Mouse (Mus musculus): ENCODE measurements around the gene Obscn. TPM values are rescaled to one million over a fixed set of nuclear protein-coding genes. Genes with fewer than 3 reads are reported as not detected.

Gene Obscn
- total and polyA plus RNA-seq, 3 experiments, result 0.09 to 0.13 (median 0.13) TPM

DNA sequence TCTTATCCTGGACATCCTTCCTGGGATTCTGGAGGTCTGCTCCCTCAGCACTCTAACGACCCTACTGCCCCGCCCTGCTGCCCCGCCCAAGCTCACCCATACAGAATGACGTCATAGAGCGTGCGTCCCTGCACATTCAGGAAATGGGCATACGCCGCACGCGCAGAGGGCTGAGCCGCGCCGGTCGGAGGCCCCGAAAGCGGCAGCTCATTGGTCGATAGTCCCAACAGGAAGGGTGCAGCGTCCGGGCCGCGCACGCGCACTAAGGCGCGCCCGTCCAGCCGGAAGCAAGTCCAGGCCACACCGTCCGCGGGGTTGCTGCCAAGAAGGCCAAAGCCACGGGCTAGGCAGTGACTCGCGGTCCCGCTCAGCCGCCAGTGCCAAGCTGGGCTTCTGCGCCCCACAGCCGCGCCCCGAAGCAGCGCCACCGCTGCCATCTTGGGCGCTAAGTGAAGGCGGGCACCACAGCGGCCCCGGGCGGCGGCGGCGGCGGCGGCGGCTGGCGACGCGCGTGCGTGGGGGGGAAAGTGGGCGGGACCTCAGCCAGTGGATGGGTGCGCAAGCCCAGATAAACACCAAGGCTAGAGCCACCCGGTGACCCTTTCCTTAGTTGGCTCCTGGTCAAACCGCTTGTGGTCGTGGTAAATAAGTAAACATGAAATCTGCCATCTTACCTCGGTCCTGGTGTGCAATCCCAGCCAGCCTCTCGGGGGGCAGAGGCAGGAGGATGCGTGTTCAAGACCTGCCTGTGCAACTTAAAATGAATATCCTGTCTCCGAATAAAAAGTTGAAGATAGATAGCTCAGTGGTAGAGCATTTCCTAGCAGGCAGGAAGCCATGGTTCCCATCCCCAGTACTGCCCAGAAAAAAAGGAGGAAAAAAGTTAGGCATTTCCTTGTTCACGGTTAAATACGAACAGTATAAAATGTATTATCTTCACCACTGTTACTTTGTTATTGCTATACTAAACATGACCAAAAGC lies 27.3 kb upstream of the Obscn start, which contains the start of gene Iba57:
TSS of gene Iba57 (minus strand) at position 485 of the 982 bp plus-strand sequence.
- DNase-seq (ENCODE audit: extremely low read depth), result peak; percentile 99
- no peaks in the 10 kb centered on the region for H3K9me3 ChIP-seq (replicated peaks; ENCODE audit: low read length)
- peaks cover 0 to 6% of the 10 kb centered on the region in 2 experiments for H3K36me3 ChIP-seq (replicated peaks in 1 of 2; ENCODE audit: control insufficient read depth in 1 of 2, insufficient read depth in 1 of 2, low read length in 1 of 2)
- H3K27me3 ChIP-seq (replicated peaks), result no peaks in the 10 kb centered on the region
- peak within 1 kb of the TSS; percentile 63 to 84 (median 67) for H3K4me3 ChIP-seq (replicated peaks in 1 of 3; ENCODE audit: low read depth in 2 of 3, low read length in 2 of 3, poor library complexity in 1 of 3)
- peak within 1 kb of the TSS; percentile 87 for H3K4me2 ChIP-seq (ENCODE audit: insufficient read depth, low read depth, poor library complexity, severe bottlenecking)
- peak within 1 kb of the TSS; percentile 95 for H3K27ac ChIP-seq (ENCODE audit: insufficient read depth, low read depth)
- peak within 1 kb of the TSS; percentile 82 for H3K9ac ChIP-seq (ENCODE audit: insufficient read depth, low read depth)
- no peaks in the 10 kb centered on the region for H3K79me2 ChIP-seq (replicated peaks; ENCODE audit: control insufficient read depth, extremely low read depth, insufficient read depth, poor library complexity, severe bottlenecking)
- H3K4me1 ChIP-seq (ENCODE audit: control insufficient read depth in 1 of 2, insufficient read depth in 2 of 2), result peaks cover 29 to 53% of the 10 kb centered on the region in 2 experiments
- in situ Hi-C loops (cut with MboI; ENCODE audit: low pct_ligation_motif_present, low pct_unique_long_range_greater_than_20kb, low sequenced_read_pairs) (no loop called here), dilution Hi-C loops (cut with MboI; ENCODE audit: extremely low pct_ligation_motif_present, extremely low pct_unique_long_range_greater_than_20kb, low sequenced_read_pairs) (no loop called here)
- TF ChIP-seq EP300 (IDR thresholded peaks at IDR 0.05; ENCODE audit: low read length) (no peak), POLR2A (IDR thresholded peaks at IDR 0.05; ENCODE audit: low read depth, low read length) (peak; percentile 95), JUN (IDR thresholded peaks at IDR 0.05; ENCODE audit: insufficient read depth, low read depth, low read length) (peak; percentile 84), E2F4 (IDR thresholded peaks at IDR 0.05; ENCODE audit: insufficient replicate concordance, low read depth, low read length) (no peak), CHD1 (IDR thresholded peaks at IDR 0.05; ENCODE audit: low read depth, low read length) (no peak), NRF1 (IDR thresholded peaks at IDR 0.05; ENCODE audit: low read depth, low read length) (peak; percentile 85), NELFE (IDR thresholded peaks at IDR 0.05; ENCODE audit: low read depth, low read length) (peak; percentile 97), MAX (IDR thresholded peaks at IDR 0.05; ENCODE audit: low read length) (peak; percentile 85), JUND (conservative IDR thresholded peaks at IDR 0.05; ENCODE audit: low read depth, low read length) (peak; percentile 72), MAZ (IDR thresholded peaks at IDR 0.05; ENCODE audit: low read depth, low read length) (peak; percentile 97), IRF4 (IDR thresholded peaks at IDR 0.05; ENCODE audit: low read depth, low read length) (no peak), CHD2 (IDR thresholded peaks at IDR 0.05; ENCODE audit: low read length) (0 out of 2 replicates have a peak, but pooled peaks have one; percentile 30), ZC3H11A (IDR thresholded peaks at IDR 0.05; ENCODE audit: low read depth, low read length) (no peak), SIN3A (IDR thresholded peaks at IDR 0.05; ENCODE audit: low read length) (peak; percentile 89), ZKSCAN1 (IDR thresholded peaks at IDR 0.05; ENCODE audit: borderline replicate concordance, low read depth, low read length) (no peak), ZMIZ1 (IDR thresholded peaks at IDR 0.05; ENCODE audit: low read depth, low read length) (peak; percentile 92), USF2 (conservative IDR thresholded peaks at IDR 0.05; ENCODE audit: low read depth, low read length) (no peak), MAFK (IDR thresholded peaks at IDR 0.05; ENCODE audit: insufficient replicate concordance, low read length) (no peak), RCOR1 (conservative IDR thresholded peaks at IDR 0.05; ENCODE audit: low read depth, low read length) (no peak; the same call in 1 of the 2 replicates), MXI1 (IDR thresholded peaks at IDR 0.05; ENCODE audit: low read depth, low read length) (peak; percentile 83), TBP (conservative IDR thresholded peaks at IDR 0.05; ENCODE audit: low read depth, low read length) (peak; percentile 55; the same call in 1 of the 2 replicates), SMC3 (IDR thresholded peaks at IDR 0.05; ENCODE audit: low read depth, low read length) (0 out of 2 replicates have a peak, but pooled peaks have one; percentile 11), KAT2A (IDR thresholded peaks at IDR 0.05; ENCODE audit: insufficient replicate concordance, low read length) (peak; percentile 79; the same call in 1 of the 2 replicates), HCFC1 (IDR thresholded peaks at IDR 0.05; ENCODE audit: low read depth, low read length) (peak; percentile 85), ELF1 (IDR thresholded peaks at IDR 0.05; ENCODE audit: low read depth, low read length) (peak; percentile 99), ETS1 (conservative IDR thresholded peaks at IDR 0.05; ENCODE audit: low read depth, low read length) (peak; percentile 78), POLR2AphosphoS2 (IDR thresholded peaks at IDR 0.05; ENCODE audit: low read depth, low read length) (peak; percentile 93), ZNF384 (IDR thresholded peaks at IDR 0.05; ENCODE audit: low read depth, low read length) (no peak), TCF12 (IDR thresholded peaks at IDR 0.05; ENCODE audit: low read depth, low read length) (peak; percentile 88), RAD21 (IDR thresholded peaks at IDR 0.05; ENCODE audit: low read depth, low read length) (no peak), MEF2A (IDR thresholded peaks at IDR 0.05; ENCODE audit: borderline replicate concordance, low read depth, low read length) (peak; percentile 57; the same call in 1 of the 2 replicates), USF1 (IDR thresholded peaks at IDR 0.05; ENCODE audit: low read depth, low read length) (no peak), UBTF (IDR thresholded peaks at IDR 0.05; ENCODE audit: low read depth, low read length) (0 out of 2 replicates have a peak, but pooled peaks have one; percentile 49), MYC (IDR thresholded peaks at IDR 0.05; ENCODE audit: low read depth, low read length) (peak; percentile 69; the same call in 1 of the 2 replicates), BHLHE40 (IDR thresholded peaks at IDR 0.05; ENCODE audit: low read depth, low read length) (peak; percentile 98), CTCF (conservative IDR thresholded peaks at IDR 0.05 in 1 of 2, IDR thresholded peaks at IDR 0.05 in 1 of 2; ENCODE audit: low read depth in 2 of 2, low read length in 2 of 2) (peak in 1 of 2 experiments; percentile 49; a peak in 2 of 4 replicates), PAX5 (IDR thresholded peaks at IDR 0.05; ENCODE audit: low read length) (no peak)
